Comparison of ENCODE assay signal across 15 mouse cellular contexts in the genomic region with DNA sequence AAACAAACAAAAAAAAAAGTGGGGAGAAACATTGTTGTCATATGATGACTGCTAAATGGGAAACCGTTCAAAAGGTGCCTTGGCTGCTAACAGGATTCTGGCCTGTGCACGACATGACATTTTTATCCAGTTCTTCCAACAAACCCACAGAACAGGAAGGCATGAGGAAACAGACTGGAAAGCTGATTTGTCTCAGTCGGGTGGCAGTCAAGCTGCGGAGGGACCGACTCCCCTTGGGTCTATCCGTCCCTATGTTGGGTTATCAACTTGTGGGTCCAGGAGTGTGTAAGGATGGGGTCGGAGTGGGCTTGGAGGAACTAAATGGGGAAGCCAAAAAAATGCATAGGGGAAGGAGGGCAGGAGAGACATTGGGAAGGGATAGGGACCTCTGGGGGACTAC. TPM values are rescaled to one million over a fixed set of nuclear protein-coding genes. Genes with fewer than 3 reads are reported as not detected.
"Had no signal": no experiment of that assay in that cellular context is flagged by ENCODE, and none has a peak within 500 bp of the region (broad histone marks: within the 10 kb centered on the region; RNA-seq: fewer than 3 reads in every experiment).

No protein-coding gene starts in this region.

- DNase-seq: kidney, postnatal 25 days; layer of hippocampus, adult 9-11 months; liver, postnatal 0 days; lung, embryonic 14.5 days; midbrain, embryonic 14.5 days; thymus, adult 18-20 months; thymus, postnatal 36 days had no signal

RNA-seq across cellular contexts. Expression of a gene that starts 45.4 kb away (rescaled TPM):
- total RNA-seq: layer of hippocampus, adult 2 months; layer of hippocampus, postnatal 25 days; left cerebral cortex, adult 2 months; left cerebral cortex, postnatal 10 days; left cerebral cortex, postnatal 36 days; liver, adult 2 months; megakaryocyte-erythroid progenitor cell, adult 5-6 weeks; midbrain, postnatal 0 days had no signal
